Comparison of ENCODE assay signal across 17 mouse cellular contexts in genomic region chr11:32127401-32127817, GRCm38 (mm10).
DNase-seq lines count a peak whose midpoint lies in the region; ATAC-seq and TF ChIP-seq lines count a peak whose summit lies in the region.
"Had no signal": no experiment of that assay in that cellular context is flagged by ENCODE, and none has a peak within 500 bp of the region (broad histone marks: within the 10 kb centered on the region; RNA-seq: fewer than 3 reads in every experiment).

No protein-coding gene starts in this region.

- DNase-seq in heart, adult 11 months = peak; percentile 28
- DNase-seq in heart, embryonic 10.5 days (ENCODE audit: low spot score) = no peak
- DNase-seq in thymus, adult 2 months = no peak
- DNase-seq in thymus, postnatal 25 days = no peak
- no peak for DNase-seq in adrenal gland, postnatal 25 days
- no peak for DNase-seq in heart, adult 9 months (ENCODE audit: low spot score in 2 of 2)
- no peak for DNase-seq in embryo, embryonic 9.5 days (ENCODE audit: extremely low spot score)
- DNase-seq: adrenal gland, adult 2 months; B cell, adult 2 months; heart, postnatal 10 days; kidney, postnatal 10 days; lung, postnatal 4 days; spleen, adult 18-20 months had no signal

- no peak for TF ChIP-seq POLR2A in thymus, adult 2 months (IDR thresholded peaks at IDR 0.05; ENCODE audit: control insufficient read depth, extremely low read depth, insufficient read depth, low read length, poor library complexity)

- no peaks in the 10 kb centered on the region for H3K4me1 ChIP-seq in heart, embryonic 10.5 days
- peaks cover 51% of the 10 kb centered on the region for H3K4me1 ChIP-seq in thymus, adult 2 months (replicated peaks; ENCODE audit: control insufficient read depth, insufficient read depth, low read length)
- peaks cover 11% of the 10 kb centered on the region; the same call in 1 of the 2 replicates for H3K4me1 ChIP-seq in midbrain, embryonic 12.5 days

- no peak for TF ChIP-seq CTCF in thymus, adult 2 months (IDR thresholded peaks at IDR 0.05; ENCODE audit: borderline replicate concordance, control insufficient read depth, extremely low read depth, insufficient read depth, low read length, poor library complexity)

- H3K9ac ChIP-seq in midbrain, embryonic 12.5 days (replicated peaks) = no peak overlapping the region
- H3K9ac ChIP-seq: limb, embryonic 12.5 days had no signal

- H3K36me3 ChIP-seq in heart, embryonic 10.5 days = no peaks in the 10 kb centered on the region
- no peaks in the 10 kb centered on the region for H3K36me3 ChIP-seq in thymus, adult 2 months (ENCODE audit: control insufficient read depth, insufficient read depth, low read length)
- no peaks in the 10 kb centered on the region for H3K36me3 ChIP-seq in midbrain, embryonic 12.5 days
- H3K36me3 ChIP-seq: limb, embryonic 12.5 days had no signal

- H3K4me2 ChIP-seq in midbrain, embryonic 12.5 days (replicated peaks) = no peak overlapping the region
- H3K4me2 ChIP-seq: limb, embryonic 12.5 days had no signal

- no peak overlapping the region for H3K4me3 ChIP-seq in heart, embryonic 10.5 days
- no peak overlapping the region for H3K4me3 ChIP-seq in thymus, adult 2 months (ENCODE audit: control insufficient read depth, insufficient read depth, low read length)
- H3K4me3 ChIP-seq in midbrain, embryonic 12.5 days = no peak overlapping the region
- H3K4me3 ChIP-seq: limb, embryonic 12.5 days; myocyte had no signal

- 71% methylated on average over 7 of the region's 7 CpGs for WGBS in heart, embryonic 10.5 days
- WGBS in thymus, adult 2 months = 87% methylated on average over 7 of the region's 7 CpGs
- 78% methylated on average over 7 of the region's 7 CpGs for WGBS in midbrain, embryonic 12.5 days

- no peak overlapping the region for H3K27ac ChIP-seq in heart, embryonic 10.5 days
- H3K27ac ChIP-seq in thymus, adult 2 months (ENCODE audit: control insufficient read depth, insufficient read depth, low read length) = peak overlapping the region; percentile 95; the same call in 1 of the 2 replicates
- 0 out of 2 replicates have a peak overlapping the region, but pooled peaks have one; percentile 6 for H3K27ac ChIP-seq in midbrain, embryonic 12.5 days (replicated peaks)
- H3K27ac ChIP-seq: limb, embryonic 12.5 days had no signal

- ATAC-seq in midbrain, embryonic 12.5 days (ENCODE audit: low FRiP score, low read depth) = no peak
- ATAC-seq: intestine, embryonic 16.5 days had no signal

- H3K27me3 ChIP-seq in heart, embryonic 10.5 days (ENCODE audit: insufficient read depth, poor library complexity, severe bottlenecking) = peaks cover 21% of the 10 kb centered on the region
- H3K27me3 ChIP-seq in thymus, adult 2 months (ENCODE audit: control insufficient read depth, insufficient read depth, low read length) = no peaks in the 10 kb centered on the region
- no peaks in the 10 kb centered on the region; the same call in 1 of the 2 replicates for H3K27me3 ChIP-seq in midbrain, embryonic 12.5 days
- H3K27me3 ChIP-seq: limb, embryonic 12.5 days had no signal

- H3K9me3 ChIP-seq in heart, embryonic 10.5 days = no peaks in the 10 kb centered on the region
- H3K9me3 ChIP-seq in midbrain, embryonic 12.5 days = no peaks in the 10 kb centered on the region
